Mouse (Mus musculus): Measurements from ENCODE around the gene Rer1.

Rer1 gene

GRCm38 (mm10) chr4:155070921-155071320, 15.3 kb downstream of the Rer1 start:
- no peak for DNase-seq

GRCm38 (mm10) chr4:155070199-155070598, 16.0 kb downstream of the Rer1 start:
- DNase-seq = no peak

GRCm38 (mm10) chr4:155069191-155069590, 17.0 kb downstream of the Rer1 start:
- DNase-seq = no peak

- no peak for DNase-seq
Measured at GRCm38 (mm10) chr4:155068357-155068972, 17.7 kb downstream of the Rer1 start.

- DNase-seq = peak; percentile 95 to 97
Measured at GRCm38 (mm10) chr4:155066834-155067522, 19.2 kb downstream of the Rer1 start, which contains the start of gene Pex10. Gene Pex10, plus strand, starts transcription at chr4:155067016.

- DNase-seq = peak; percentile 86 to 89
Measured at GRCm38 (mm10) chr4:155065970-155066833, 20.0 kb downstream of the Rer1 start.

- no peak for DNase-seq
Measured at GRCm38 (mm10) chr4:155064474-155064873, 21.7 kb downstream of the Rer1 start.

- DNase-seq = peak; percentile 72 to 87
Measured at GRCm38 (mm10) chr4:155063895-155064294, 22.3 kb downstream of the Rer1 start.

- no peak for DNase-seq
Measured at GRCm38 (mm10) chr4:155058325-155058724, 27.9 kb downstream of the Rer1 start.

GRCm38 (mm10) chr4:155056724-155057123, 29.5 kb downstream of the Rer1 start, which contains the start of gene Plch2:
Gene Plch2, minus strand, starts transcription at chr4:155056784.
- DNase-seq = no peak

GRCm38 (mm10) chr4:155050116-155050515, 36.1 kb downstream of the Rer1 start:
- DNase-seq = no peak

GRCm38 (mm10) chr4:155046636-155047035, 39.5 kb downstream of the Rer1 start:
- DNase-seq = no peak

- DNase-seq = no peak
Measured at GRCm38 (mm10) chr4:155043289-155043625, 42.9 kb downstream of the Rer1 start.

- DNase-seq = no peak
Measured at GRCm38 (mm10) chr4:155042606-155043288, 43.4 kb downstream of the Rer1 start.

- DNase-seq = no peak
Measured at GRCm38 (mm10) chr4:155040696-155041095, 45.5 kb downstream of the Rer1 start.

- DNase-seq = no peak
Measured at GRCm38 (mm10) chr4:155040197-155040596, 46.0 kb downstream of the Rer1 start.

GRCm38 (mm10) chr4:155034787-155035186, 51.4 kb downstream of the Rer1 start:
- DNase-seq = no peak

- no peak for DNase-seq
Measured at GRCm38 (mm10) chr4:155034202-155034601, 52.0 kb downstream of the Rer1 start.

GRCm38 (mm10) chr4:155033115-155033514, 53.1 kb downstream of the Rer1 start:
- DNase-seq = no peak

GRCm38 (mm10) chr4:155024170-155025010, 61.8 kb downstream of the Rer1 start:
- DNase-seq = no peak

Measured in lung, adult 18-20 months (tissue).